Mouse (Mus musculus): ENCODE results near the gene Pcdh15. TPM values are rescaled to one million over a fixed set of nuclear protein-coding genes. Genes with fewer than 3 reads are reported as not detected.

Pcdh15 gene
- polyA plus RNA-seq, 1 experiment from 2014 or later = 0.70 TPM

- ATAC-seq (ENCODE audit: insufficient number of reproducible peaks, insufficient read depth, low FRiP score, low read depth) = no peak
- no peak overlapping the region for H3K27ac ChIP-seq (replicated peaks in 1 of 2; ENCODE audit: control insufficient read depth in 1 of 2, insufficient read depth in 1 of 2, low read depth in 2 of 2, low read length in 2 of 2)
- H3K27me3 ChIP-seq (ENCODE audit: control insufficient read depth, insufficient read depth, low read length) = no peaks in the 10 kb centered on the region
- H3K4me3 ChIP-seq (ENCODE audit: control insufficient read depth in 1 of 2, insufficient read depth in 1 of 2, low read depth in 1 of 2, low read length in 2 of 2) = no peak overlapping the region
- H3K4me2 ChIP-seq (ENCODE audit: low read length) = no peak overlapping the region
- H3K9me3 ChIP-seq (ENCODE audit: control insufficient read depth, low read length) = no peaks in the 10 kb centered on the region
- H3K36me3 ChIP-seq (ENCODE audit: control insufficient read depth, insufficient read depth, low read length) = no peaks in the 10 kb centered on the region
- H3K9ac ChIP-seq (ENCODE audit: low read length) = no peak overlapping the region
- H3K4me1 ChIP-seq (ENCODE audit: control insufficient read depth in 2 of 2, insufficient read depth in 2 of 2, low read length in 2 of 2) = no peaks in the 10 kb centered on the region
- WGBS = 81% methylated on average over 4 of the region's 4 CpGs
Measured at GRCm38 (mm10) chr10:73878729-73879067, 779.6 kb downstream of the Pcdh15 start.

DNA sequence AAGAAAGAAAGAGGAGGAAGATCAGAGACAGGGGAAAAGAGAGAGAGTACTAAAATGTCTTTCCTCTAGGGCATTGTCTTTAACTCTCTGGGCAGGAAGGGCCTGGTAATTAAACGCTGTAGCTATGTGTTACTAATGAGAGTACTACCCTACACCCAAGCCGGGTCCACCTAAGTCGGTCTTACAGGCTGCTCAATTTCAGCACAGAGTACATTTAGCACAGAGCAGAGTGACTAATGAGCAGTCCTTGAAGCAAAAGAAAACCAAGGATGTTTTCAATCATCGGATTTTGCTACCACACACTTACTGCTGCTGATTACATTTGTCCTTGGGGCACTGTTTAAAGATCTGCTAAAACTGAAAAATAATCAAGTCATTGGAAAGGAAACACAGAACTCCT, 788.6 kb downstream of the Pcdh15 start:
- ATAC-seq (ENCODE audit: insufficient number of reproducible peaks, insufficient read depth, low FRiP score, low read depth) = no peak
- H3K36me3 ChIP-seq (ENCODE audit: control insufficient read depth, insufficient read depth, low read length) = no peaks in the 10 kb centered on the region
- WGBS = 80% methylated on average over 4 of the region's 4 CpGs

GRCm38 (mm10) chr10:73892251-73892650, 793.1 kb downstream of the Pcdh15 start:
- H3K4me2 ChIP-seq (ENCODE audit: low read length) = no peak overlapping the region
- ATAC-seq (ENCODE audit: insufficient number of reproducible peaks, insufficient read depth, low FRiP score, low read depth) = no peak
- WGBS = 66% methylated on average over 4 of the region's 4 CpGs
- H3K27me3 ChIP-seq (ENCODE audit: control insufficient read depth, insufficient read depth, low read length) = no peaks in the 10 kb centered on the region
- no peaks in the 10 kb centered on the region for H3K36me3 ChIP-seq (ENCODE audit: control insufficient read depth, insufficient read depth, low read length)
- no peaks in the 10 kb centered on the region for H3K9me3 ChIP-seq (ENCODE audit: control insufficient read depth, low read length)
- H3K4me3 ChIP-seq (ENCODE audit: control insufficient read depth in 1 of 2, insufficient read depth in 1 of 2, low read depth in 1 of 2, low read length in 2 of 2) = no peak overlapping the region
- H3K4me1 ChIP-seq (ENCODE audit: control insufficient read depth in 2 of 2, insufficient read depth in 2 of 2, low read length in 2 of 2) = no peaks in the 10 kb centered on the region
- no peak overlapping the region for H3K9ac ChIP-seq (ENCODE audit: low read length)
- no peak overlapping the region for H3K27ac ChIP-seq (replicated peaks in 1 of 2; ENCODE audit: control insufficient read depth in 1 of 2, insufficient read depth in 1 of 2, low read depth in 2 of 2, low read length in 2 of 2)

More for the DNA sequence above, 788.6 kb downstream of the Pcdh15 start:
- H3K4me2 ChIP-seq (ENCODE audit: low read length) = no peak overlapping the region
- H3K27ac ChIP-seq (replicated peaks in 1 of 2; ENCODE audit: control insufficient read depth in 1 of 2, insufficient read depth in 1 of 2, low read depth in 2 of 2, low read length in 2 of 2) = no peak overlapping the region
- H3K27me3 ChIP-seq (ENCODE audit: control insufficient read depth, insufficient read depth, low read length) = no peaks in the 10 kb centered on the region
- no peak overlapping the region for H3K4me3 ChIP-seq (ENCODE audit: control insufficient read depth in 1 of 2, insufficient read depth in 1 of 2, low read depth in 1 of 2, low read length in 2 of 2)
- no peaks in the 10 kb centered on the region for H3K4me1 ChIP-seq (ENCODE audit: control insufficient read depth in 2 of 2, insufficient read depth in 2 of 2, low read length in 2 of 2)
- no peak overlapping the region for H3K9ac ChIP-seq (ENCODE audit: low read length)
- H3K9me3 ChIP-seq (ENCODE audit: control insufficient read depth, low read length) = no peaks in the 10 kb centered on the region

GRCm38 (mm10) chr10:73896086-73896607, 797.0 kb downstream of the Pcdh15 start:
- no peak overlapping the region for H3K27ac ChIP-seq (replicated peaks in 1 of 2; ENCODE audit: control insufficient read depth in 1 of 2, insufficient read depth in 1 of 2, low read depth in 2 of 2, low read length in 2 of 2)
- no peaks in the 10 kb centered on the region for H3K4me1 ChIP-seq (ENCODE audit: control insufficient read depth in 2 of 2, insufficient read depth in 2 of 2, low read length in 2 of 2)
- no peaks in the 10 kb centered on the region for H3K27me3 ChIP-seq (ENCODE audit: control insufficient read depth, insufficient read depth, low read length)
- H3K4me2 ChIP-seq (ENCODE audit: low read length) = no peak overlapping the region
- no peak overlapping the region for H3K9ac ChIP-seq (ENCODE audit: low read length)
- H3K4me3 ChIP-seq (ENCODE audit: control insufficient read depth in 1 of 2, insufficient read depth in 1 of 2, low read depth in 1 of 2, low read length in 2 of 2) = no peak overlapping the region
- H3K9me3 ChIP-seq (ENCODE audit: control insufficient read depth, low read length) = no peaks in the 10 kb centered on the region
- H3K36me3 ChIP-seq (ENCODE audit: control insufficient read depth, insufficient read depth, low read length) = no peaks in the 10 kb centered on the region
- ATAC-seq (ENCODE audit: insufficient number of reproducible peaks, insufficient read depth, low FRiP score, low read depth) = no peak

DNA sequence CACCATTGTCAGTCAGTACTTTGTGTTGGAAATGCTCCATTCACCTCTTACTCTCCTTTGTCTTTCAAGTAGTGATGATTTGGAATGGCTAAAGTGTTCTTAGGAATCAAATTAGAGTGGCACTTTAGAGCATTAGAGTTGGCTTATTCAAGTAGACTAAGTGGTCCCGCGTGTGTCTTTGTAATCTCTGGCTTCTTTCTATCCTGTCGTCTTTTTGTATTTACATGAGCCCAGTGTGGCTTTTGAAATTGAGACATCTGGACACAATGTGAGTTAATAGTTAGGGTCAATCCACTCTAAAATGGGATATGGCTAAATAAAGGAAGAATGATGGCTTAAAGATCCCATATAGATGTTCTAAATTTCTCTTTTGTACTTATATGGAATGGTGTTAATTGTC, 800.0 kb downstream of the Pcdh15 start:
- H3K36me3 ChIP-seq (ENCODE audit: control insufficient read depth, insufficient read depth, low read length) = no peaks in the 10 kb centered on the region
- H3K27me3 ChIP-seq (ENCODE audit: control insufficient read depth, insufficient read depth, low read length) = no peaks in the 10 kb centered on the region
- H3K9me3 ChIP-seq (ENCODE audit: control insufficient read depth, low read length) = no peaks in the 10 kb centered on the region
- no peak overlapping the region for H3K27ac ChIP-seq (replicated peaks in 1 of 2; ENCODE audit: control insufficient read depth in 1 of 2, insufficient read depth in 1 of 2, low read depth in 2 of 2, low read length in 2 of 2)
- no peak overlapping the region for H3K4me2 ChIP-seq (ENCODE audit: low read length)
- ATAC-seq (ENCODE audit: insufficient number of reproducible peaks, insufficient read depth, low FRiP score, low read depth) = no peak
- H3K4me1 ChIP-seq (ENCODE audit: control insufficient read depth in 2 of 2, insufficient read depth in 2 of 2, low read length in 2 of 2) = no peaks in the 10 kb centered on the region
- no peak overlapping the region for H3K9ac ChIP-seq (ENCODE audit: low read length)
- 73% methylated on average over 3 of the region's 3 CpGs for whole genome bisulfite sequencing
- no peak overlapping the region for H3K4me3 ChIP-seq (ENCODE audit: control insufficient read depth in 1 of 2, insufficient read depth in 1 of 2, low read depth in 1 of 2, low read length in 2 of 2)

DNA sequence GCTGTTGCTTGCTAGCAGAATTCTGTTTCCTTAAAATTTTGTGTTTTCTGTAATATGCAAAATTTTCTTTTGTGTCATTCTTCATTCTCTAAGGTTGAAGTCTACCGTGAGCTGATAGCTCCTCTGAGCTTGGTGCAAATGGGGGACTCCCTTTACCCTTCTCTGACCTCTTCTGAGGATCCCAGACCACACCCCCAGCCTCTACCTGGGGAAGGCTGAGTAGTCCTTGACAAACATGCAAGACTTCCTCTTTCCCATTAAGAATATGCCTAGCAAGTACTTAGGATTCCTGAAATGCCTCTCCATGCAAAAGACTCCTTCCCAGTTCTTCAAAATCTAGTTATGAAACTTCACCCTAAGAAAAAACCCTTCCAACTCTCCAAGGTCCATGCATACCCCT, 808.5 kb downstream of the Pcdh15 start:
- WGBS = 59% methylated on average over 1 of the region's 1 CpGs

DNA sequence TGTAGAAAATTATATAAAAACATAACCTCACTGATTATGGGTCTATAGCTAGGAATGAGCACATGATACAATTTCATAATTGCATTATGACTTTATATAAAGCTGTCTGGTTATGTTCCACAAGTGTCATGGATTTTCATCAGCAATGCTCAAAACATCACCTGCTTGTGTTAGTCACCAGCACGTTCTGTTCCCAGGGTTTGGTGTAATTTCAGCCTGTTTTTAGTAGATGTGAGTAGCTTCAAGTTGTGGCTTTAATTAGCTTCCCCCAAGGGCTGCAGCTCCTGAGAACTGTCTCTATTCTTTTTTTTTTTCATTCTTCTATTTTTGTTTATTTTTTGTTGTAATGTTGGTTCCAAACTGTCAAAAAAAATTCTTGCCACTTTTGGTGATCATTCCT, 809.4 kb downstream of the Pcdh15 start:
- Histone ChIP-seq H3K27me3 (ENCODE audit: control insufficient read depth, insufficient read depth, low read length) (no peaks in the 10 kb centered on the region), H3K9me3 (ENCODE audit: control insufficient read depth, low read length) (no peaks in the 10 kb centered on the region), H3K4me2 (ENCODE audit: low read length) (no peak overlapping the region), H3K4me1 (ENCODE audit: control insufficient read depth in 2 of 2, insufficient read depth in 2 of 2, low read length in 2 of 2) (no peaks in the 10 kb centered on the region), H3K36me3 (ENCODE audit: control insufficient read depth, insufficient read depth, low read length) (no peaks in the 10 kb centered on the region), H3K9ac (ENCODE audit: low read length) (no peak overlapping the region), H3K4me3 (ENCODE audit: control insufficient read depth in 1 of 2, insufficient read depth in 1 of 2, low read depth in 1 of 2, low read length in 2 of 2) (no peak overlapping the region), H3K27ac (replicated peaks in 1 of 2; ENCODE audit: control insufficient read depth in 1 of 2, insufficient read depth in 1 of 2, low read depth in 2 of 2, low read length in 2 of 2) (no peak overlapping the region)
- 58% methylated on average over 1 of the region's 1 CpGs for WGBS
- no peak for ATAC-seq (ENCODE audit: insufficient number of reproducible peaks, insufficient read depth, low FRiP score, low read depth)

More for the DNA sequence above, 808.5 kb downstream of the Pcdh15 start:
- no peak overlapping the region for H3K4me2 ChIP-seq (ENCODE audit: low read length)
- no peaks in the 10 kb centered on the region for H3K27me3 ChIP-seq (ENCODE audit: control insufficient read depth, insufficient read depth, low read length)
- H3K9ac ChIP-seq (ENCODE audit: low read length) = no peak overlapping the region
- no peaks in the 10 kb centered on the region for H3K4me1 ChIP-seq (ENCODE audit: control insufficient read depth in 2 of 2, insufficient read depth in 2 of 2, low read length in 2 of 2)
- ATAC-seq (ENCODE audit: insufficient number of reproducible peaks, insufficient read depth, low FRiP score, low read depth) = no peak
- no peaks in the 10 kb centered on the region for H3K36me3 ChIP-seq (ENCODE audit: control insufficient read depth, insufficient read depth, low read length)
- no peaks in the 10 kb centered on the region for H3K9me3 ChIP-seq (ENCODE audit: control insufficient read depth, low read length)
- no peak overlapping the region for H3K4me3 ChIP-seq (ENCODE audit: control insufficient read depth in 1 of 2, insufficient read depth in 1 of 2, low read depth in 1 of 2, low read length in 2 of 2)
- H3K27ac ChIP-seq (replicated peaks in 1 of 2; ENCODE audit: control insufficient read depth in 1 of 2, insufficient read depth in 1 of 2, low read depth in 2 of 2, low read length in 2 of 2) = no peak overlapping the region

GRCm38 (mm10) chr10:73915170-73915569, 816.0 kb downstream of the Pcdh15 start:
- Histone ChIP-seq H3K4me2 (ENCODE audit: low read length) (no peak overlapping the region), H3K27me3 (ENCODE audit: control insufficient read depth, insufficient read depth, low read length) (no peaks in the 10 kb centered on the region), H3K27ac (replicated peaks in 1 of 2; ENCODE audit: control insufficient read depth in 1 of 2, insufficient read depth in 1 of 2, low read depth in 2 of 2, low read length in 2 of 2) (no peak overlapping the region), H3K36me3 (ENCODE audit: control insufficient read depth, insufficient read depth, low read length) (no peaks in the 10 kb centered on the region), H3K4me3 (ENCODE audit: control insufficient read depth in 1 of 2, insufficient read depth in 1 of 2, low read depth in 1 of 2, low read length in 2 of 2) (no peak overlapping the region), H3K9ac (ENCODE audit: low read length) (no peak overlapping the region), H3K9me3 (ENCODE audit: control insufficient read depth, low read length) (no peaks in the 10 kb centered on the region), H3K4me1 (ENCODE audit: control insufficient read depth in 2 of 2, insufficient read depth in 2 of 2, low read length in 2 of 2) (no peaks in the 10 kb centered on the region)
- 45% methylated on average over 4 of the region's 4 CpGs for WGBS
- no peak for ATAC-seq (ENCODE audit: insufficient number of reproducible peaks, insufficient read depth, low FRiP score, low read depth)
